Comparison of ENCODE assay signal across 8 mouse cellular contexts in genomic region chr7:139200108-139200507, GRCm38 (mm10). TPM values are rescaled to one million over a fixed set of nuclear protein-coding genes. Genes with fewer than 3 reads are reported as not detected.
DNase-seq lines count a peak whose midpoint lies in the region; ATAC-seq and TF ChIP-seq lines count a peak whose summit lies in the region.

No protein-coding gene starts in this region.

- no peaks in the 10 kb centered on the region for H3K9me3 ChIP-seq in liver, embryonic 12.5 days (replicated peaks)
- H3K9me3 ChIP-seq in forebrain, postnatal 0 days (ENCODE audit: low read length) = no peaks in the 10 kb centered on the region

- H3K4me1 ChIP-seq in liver, embryonic 12.5 days = no peaks in the 10 kb centered on the region
- no peaks in the 10 kb centered on the region for H3K4me1 ChIP-seq in forebrain, postnatal 0 days (ENCODE audit: insufficient read depth)
- H3K4me1 ChIP-seq in kidney, adult 2 months (ENCODE audit: control insufficient read depth, insufficient read depth, low read length) = no peaks in the 10 kb centered on the region

- TF ChIP-seq POLR2A in kidney, adult 2 months (IDR thresholded peaks at IDR 0.05; ENCODE audit: low read depth, low read length) = no peak

- no peak overlapping the region for H3K4me2 ChIP-seq in liver, embryonic 12.5 days
- no peak overlapping the region for H3K4me2 ChIP-seq in forebrain, postnatal 0 days (ENCODE audit: low read depth)

- 27% methylated on average over 7 of the region's 7 CpGs for WGBS in liver, embryonic 12.5 days (ENCODE audit: insufficient replicate concordance)
- 28% methylated on average over 7 of the region's 7 CpGs for WGBS in forebrain, postnatal 0 days
- 27% methylated on average over 7 of the region's 7 CpGs for WGBS in kidney, adult 2 months

- H3K36me3 ChIP-seq in liver, embryonic 12.5 days = no peaks in the 10 kb centered on the region
- H3K36me3 ChIP-seq in forebrain, postnatal 0 days (ENCODE audit: insufficient read depth) = no peaks in the 10 kb centered on the region
- no peaks in the 10 kb centered on the region for H3K36me3 ChIP-seq in kidney, adult 2 months (ENCODE audit: control insufficient read depth, insufficient read depth, low read length)

- no peak overlapping the region for H3K4me3 ChIP-seq in liver, embryonic 12.5 days
- no peak overlapping the region for H3K4me3 ChIP-seq in forebrain, postnatal 0 days (ENCODE audit: low read depth, low read length)
- H3K4me3 ChIP-seq in kidney, adult 2 months (ENCODE audit: insufficient read depth, low read depth, low read length) = no peak overlapping the region

- no peak for ATAC-seq in liver, embryonic 12.5 days
- ATAC-seq in forebrain, postnatal 0 days = peak; percentile 88

- H3K27me3 ChIP-seq in liver, embryonic 12.5 days (replicated peaks) = peaks cover 23% of the 10 kb centered on the region
- H3K27me3 ChIP-seq in forebrain, postnatal 0 days (ENCODE audit: insufficient read depth, low read length) = no peaks in the 10 kb centered on the region; the same call in 1 of the 2 replicates
- no peaks in the 10 kb centered on the region; the same call in 1 of the 2 replicates for H3K27me3 ChIP-seq in kidney, adult 2 months (replicated peaks; ENCODE audit: control insufficient read depth, insufficient read depth, low read length)

- TF ChIP-seq CTCF in forebrain, postnatal 0 days (IDR thresholded peaks at IDR 0.05; ENCODE audit: low read depth) = peak; percentile 90
- peak; percentile 76 for TF ChIP-seq CTCF in kidney, adult 2 months (conservative IDR thresholded peaks at IDR 0.05; ENCODE audit: insufficient read depth, insufficient read length, low read depth, low read length)

- no peak overlapping the region for H3K9ac ChIP-seq in liver, embryonic 12.5 days
- H3K9ac ChIP-seq in forebrain, postnatal 0 days = no peak overlapping the region

- no peak overlapping the region for H3K27ac ChIP-seq in liver, embryonic 12.5 days
- H3K27ac ChIP-seq in forebrain, postnatal 0 days (ENCODE audit: low read depth, low read length) = no peak overlapping the region
- H3K27ac ChIP-seq in kidney, adult 2 months (ENCODE audit: insufficient read depth, low read depth, low read length) = no peak overlapping the region

- DNase-seq in liver = peak; percentile 31
- DNase-seq in cerebellum, adult 11-12 months = peak; percentile 64
- peak; percentile 87 for DNase-seq in forebrain, postnatal 0 days
- DNase-seq in kidney, adult 2 months = peak; percentile 66
- peak; percentile 37 for DNase-seq in lung, adult 18-20 months
- DNase-seq in retina, adult 2 months (ENCODE audit: low read depth, low spot score) = peak; percentile 40
- DNase-seq in thymus, adult 18-20 months = no peak

RNA-seq across cellular contexts. Expression of gene Lrrc27, which starts 12.7 kb away (rescaled TPM):
- 0.52 and 0.80 TPM in 2 replicates for polyA plus RNA-seq in liver, embryonic 12.5 days (2016; fragmentation: Nextera tagmentation; extraction: Ambion mirVana)
- total RNA-seq in forebrain, postnatal 0 days (2014; rRNA removed) = 2.5 and 8.1 TPM in 2 replicates
- polyA plus RNA-seq in forebrain, postnatal 0 days (2015; fragmentation: Nextera tagmentation; extraction: Ambion mirVana) = 4.2 and 5.1 TPM in 2 replicates
- polyA plus RNA-seq in kidney, adult 2 months (2012; rRNA removed) = 3.3 and 3.7 TPM in 2 replicates

RNA-seq across cellular contexts. Expression of gene Stk32c, which starts 13.0 kb away (rescaled TPM):
- not detected in 2 replicates for polyA plus RNA-seq in liver, embryonic 12.5 days (2016; fragmentation: Nextera tagmentation; extraction: Ambion mirVana)
- 26.3 and 30.7 TPM in 2 replicates for total RNA-seq in forebrain, postnatal 0 days (2014; rRNA removed)
- 1.7 and 2.8 TPM in 2 replicates for polyA plus RNA-seq in forebrain, postnatal 0 days (2015; fragmentation: Nextera tagmentation; extraction: Ambion mirVana)
- polyA plus RNA-seq in kidney, adult 2 months (2012; rRNA removed) = 3.1 and 3.2 TPM in 2 replicates

RNA-seq across cellular contexts. Expression of gene Pwwp2b, which starts 48.2 kb away (rescaled TPM):
- polyA plus RNA-seq in liver, embryonic 12.5 days (2016; fragmentation: Nextera tagmentation; extraction: Ambion mirVana) = 2.3 and 2.7 TPM in 2 replicates
- 4.3 and 5.4 TPM in 2 replicates for total RNA-seq in forebrain, postnatal 0 days (2014; rRNA removed)
- polyA plus RNA-seq in forebrain, postnatal 0 days (2015; fragmentation: Nextera tagmentation; extraction: Ambion mirVana) = 5.6 and 6.3 TPM in 2 replicates
- 7.9 and 8.0 TPM in 2 replicates for polyA plus RNA-seq in kidney, adult 2 months (2012; rRNA removed)

Comparison
In these comparisons a context has a peak if more than half of its experiments do, and no peak if none do; other contexts are left out.
1. DNase-seq: peak in liver (single experiment), cerebellum, adult 11-12 months (single experiment), forebrain, postnatal 0 days (single experiment), kidney, adult 2 months (single experiment), lung, adult 18-20 months (2 of 2) and retina, adult 2 months (single experiment); none in thymus, adult 18-20 months (0 of 2).